Mouse (Mus musculus) forebrain, postnatal 0 days (tissue): ENCODE data around the gene Ppara. TPM values are rescaled to one million over a fixed set of nuclear protein-coding genes. Genes with fewer than 3 reads are reported as not detected.

Experiments used
- ATAC-seq: fragments of 200-750 bp; cut with Nextera tagmentation; 2 replicates; pipeline ENCODE4 v1.8.0; 2017; ENCODE audit warnings: mild to moderate bottlenecking, moderate library complexity
- DNase-seq: peaks from one replicate; pipeline ENCODE4 v3.0.0-alpha.2; 2015
- H3K27ac ChIP-seq: fragments of 300-500 bp; sonication (generic); 2 replicates; pipeline ENCODE4 v1.5.1; 2014; ENCODE audit warnings: low read depth, mild to moderate bottlenecking, antibody characterized with exemption, low read length, moderate library complexity, mixed read lengths
- H3K27me3 ChIP-seq: fragments of 300-500 bp; sonication (generic); 2 replicates; pipeline ENCODE4 v1.6.1; 2014; ENCODE audit warnings: mild to moderate bottlenecking, low read length, mixed read lengths; ENCODE audit not compliant: insufficient read depth
- H3K36me3 ChIP-seq: fragments of 300-500 bp; sonication (generic); 2 replicates; pipeline ENCODE4 v1.6.1; 2014; ENCODE audit warnings: mild to moderate bottlenecking, moderate library complexity; ENCODE audit not compliant: insufficient read depth
- H3K4me1 ChIP-seq: fragments of 300-500 bp; sonication (generic); 2 replicates; pipeline ENCODE4 v1.6.1; 2014; ENCODE audit warnings: antibody characterized with exemption; ENCODE audit not compliant: insufficient read depth
- H3K4me2 ChIP-seq: fragments of 300-500 bp; sonication (generic); 2 replicates; pipeline ENCODE4 v1.6.1; 2014; ENCODE audit warnings: low read depth, mild to moderate bottlenecking, moderate library complexity
- H3K4me3 ChIP-seq: fragments of 300-500 bp; sonication (generic); 2 replicates; pipeline ENCODE4 v1.5.1; 2014; ENCODE audit warnings: low read depth, low read length, mixed read lengths
- H3K9ac ChIP-seq: fragments of 300-500 bp; sonication (generic); 2 replicates; pipeline ENCODE4 v1.6.1; 2014; ENCODE audit warnings: mild to moderate bottlenecking
- H3K9me3 ChIP-seq: fragments of 300-500 bp; sonication (generic); 2 replicates; pipeline ENCODE4 v1.6.1; 2016; ENCODE audit warnings: low read length
- CTCF ChIP-seq: sonication (generic); IDR thresholded peaks from 2 replicates; pipeline ENCODE4 v1.5.1; 2016; ENCODE audit warnings: antibody characterized with exemption, control low read depth, low read depth
- WGBS: fragments of 180-500 bp; shearing (Covaris S2); extraction: QIAGEN DNeasy Blood & Tissue Kit; methylation state at CpG from one replicate; pipeline ENCODE4 v1.1.7; 2014; 5-methylcytosine and 5-hydroxymethylcytosine counted together
- polyA plus RNA-seq: library from polyadenylated mRNA; unstranded; fragments of >200 nt; fragmentation: Nextera tagmentation; extraction: Ambion mirVana; gene quantifications from 2 replicates; pipeline ENCODE4 v1.2.1, GENCODE M21; 2015
- total RNA-seq: library from RNA; depleted of rRNA; stranded (reverse); fragments of >200 nt; gene quantifications from 2 replicates; pipeline ENCODE4 v1.2.3, GENCODE M21; 2014

Gene Ppara
- total and polyA plus RNA-seq, 2 experiments from 2014 or later, result 1.7 to 2.0 TPM

DNA sequence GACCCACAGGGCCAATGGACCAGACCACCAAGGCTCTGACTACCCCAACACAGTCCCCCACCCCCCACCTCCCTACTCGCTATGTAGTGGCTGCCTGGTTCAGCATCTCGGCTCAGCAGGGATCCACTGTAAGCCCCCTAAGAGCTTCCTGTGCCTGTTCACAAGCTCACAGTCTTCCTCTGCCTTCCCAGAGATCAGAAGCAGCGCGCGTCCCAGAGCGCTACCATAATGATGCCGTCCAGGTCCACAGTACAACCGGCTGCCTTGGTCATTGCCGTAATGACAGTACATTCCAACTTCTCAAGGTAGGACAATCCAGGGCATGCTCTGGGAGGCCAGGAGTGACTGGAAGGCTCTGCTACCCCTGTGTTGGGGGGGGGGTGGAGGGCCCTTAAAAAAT lies 34.1 kb upstream of the Ppara start:
- DNase-seq, result peak; percentile 8
- TF ChIP-seq CTCF, result no peak
- H3K27me3 ChIP-seq, result no peaks in the 10 kb centered on the region
- H3K4me2 ChIP-seq, result no peak overlapping the region
- 70% methylated on average over 9 of the region's 9 CpGs for WGBS
- peaks cover 89% of the 10 kb centered on the region for H3K36me3 ChIP-seq
- no peaks in the 10 kb centered on the region for H3K9me3 ChIP-seq
- no peak for ATAC-seq
- no peak overlapping the region for H3K9ac ChIP-seq
- peak overlapping the region; percentile 64 for H3K27ac ChIP-seq
- no peak overlapping the region for H3K4me3 ChIP-seq
- no peaks in the 10 kb centered on the region for H3K4me1 ChIP-seq

DNA sequence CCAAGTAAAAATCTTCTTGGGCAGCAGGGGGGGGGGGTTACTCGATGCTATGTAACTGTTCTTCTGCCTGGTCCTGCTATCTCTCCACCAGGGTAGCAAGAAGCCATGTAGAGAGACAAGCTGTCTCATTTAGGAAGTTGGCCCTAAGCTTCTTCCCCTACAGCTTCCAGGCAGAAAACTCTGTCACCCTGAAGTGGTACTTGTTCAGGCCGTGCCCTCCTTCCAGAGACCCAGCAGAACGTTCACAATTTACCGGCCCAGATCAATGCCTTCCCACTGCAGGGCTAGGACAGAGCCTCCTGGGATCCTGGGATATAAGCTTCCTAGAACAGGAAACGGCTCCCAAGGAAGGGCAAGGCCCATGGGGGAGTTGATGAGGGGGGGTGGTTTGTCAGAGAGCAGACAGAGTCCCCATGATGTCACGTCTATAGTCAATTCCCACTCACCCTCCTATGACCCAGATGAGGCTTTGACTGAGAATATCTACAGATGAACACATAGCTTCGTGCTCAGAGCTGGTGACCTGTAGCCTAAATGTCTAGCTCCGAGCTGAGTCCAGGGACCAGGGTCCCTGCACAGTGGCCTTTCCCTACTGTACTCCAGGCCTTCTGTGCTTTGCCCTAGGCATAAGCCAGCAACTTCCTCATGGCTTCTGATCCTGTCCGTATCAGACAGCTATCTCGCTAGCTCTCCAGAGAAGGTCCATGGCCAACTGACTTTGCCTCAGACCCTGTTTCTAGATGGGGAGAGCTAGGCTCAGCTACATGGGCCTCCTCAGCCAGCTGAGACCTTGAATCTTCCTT lies 33.5 kb upstream of the Ppara start:
- ATAC-seq (no peak), DNase-seq (no peak)
- TF ChIP-seq CTCF, result no peak
- peak overlapping the region; percentile 59 for H3K27ac ChIP-seq
- peaks cover 89% of the 10 kb centered on the region for H3K36me3 ChIP-seq
- H3K4me2 ChIP-seq, result no peak overlapping the region
- H3K9me3 ChIP-seq, result no peaks in the 10 kb centered on the region
- H3K4me3 ChIP-seq, result no peak overlapping the region
- 79% methylated on average over 10 of the region's 10 CpGs for WGBS
- no peaks in the 10 kb centered on the region for H3K27me3 ChIP-seq
- H3K4me1 ChIP-seq, result no peaks in the 10 kb centered on the region
- no peak overlapping the region for H3K9ac ChIP-seq

DNA sequence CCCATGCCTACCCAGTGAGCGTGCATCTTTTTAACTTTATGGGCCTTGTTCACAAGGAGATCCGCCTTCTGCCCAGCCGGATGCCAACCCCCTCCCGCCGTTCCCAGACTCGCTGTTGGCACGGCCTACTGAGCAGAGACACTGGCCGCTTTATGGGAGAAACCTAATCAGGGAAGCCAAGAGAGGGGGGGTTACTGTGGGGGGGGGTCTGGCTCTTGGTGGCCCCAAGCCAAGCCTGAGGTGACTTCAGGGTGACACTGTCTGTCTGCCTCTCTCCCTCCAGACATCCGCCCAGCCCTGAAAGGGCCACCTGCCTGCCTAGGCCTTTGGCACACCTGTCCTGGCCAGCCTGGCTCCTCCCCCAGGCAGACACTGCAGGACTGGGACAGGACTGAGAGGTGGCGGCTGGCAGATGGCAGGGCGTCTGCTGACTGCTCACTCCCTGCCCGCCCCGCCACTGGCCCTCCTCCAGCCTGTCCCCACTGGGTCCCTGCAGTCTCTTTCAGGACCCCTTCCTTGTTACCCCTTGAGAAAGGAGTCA lies 32.3 kb upstream of the Ppara start:
- ATAC-seq (peak; percentile 62), DNase-seq (peak; percentile 74)
- Histone ChIP-seq H3K4me1 (no peaks in the 10 kb centered on the region), H3K27me3 (no peaks in the 10 kb centered on the region), H3K4me2 (no peak overlapping the region), H3K27ac (peak overlapping the region; percentile 67), H3K36me3 (peaks cover 89% of the 10 kb centered on the region), H3K9ac (no peak overlapping the region), H3K4me3 (no peak overlapping the region), H3K9me3 (no peaks in the 10 kb centered on the region)
- WGBS, result 27% methylated on average over 11 of the region's 13 CpGs
- TF ChIP-seq CTCF, result no peak

DNA sequence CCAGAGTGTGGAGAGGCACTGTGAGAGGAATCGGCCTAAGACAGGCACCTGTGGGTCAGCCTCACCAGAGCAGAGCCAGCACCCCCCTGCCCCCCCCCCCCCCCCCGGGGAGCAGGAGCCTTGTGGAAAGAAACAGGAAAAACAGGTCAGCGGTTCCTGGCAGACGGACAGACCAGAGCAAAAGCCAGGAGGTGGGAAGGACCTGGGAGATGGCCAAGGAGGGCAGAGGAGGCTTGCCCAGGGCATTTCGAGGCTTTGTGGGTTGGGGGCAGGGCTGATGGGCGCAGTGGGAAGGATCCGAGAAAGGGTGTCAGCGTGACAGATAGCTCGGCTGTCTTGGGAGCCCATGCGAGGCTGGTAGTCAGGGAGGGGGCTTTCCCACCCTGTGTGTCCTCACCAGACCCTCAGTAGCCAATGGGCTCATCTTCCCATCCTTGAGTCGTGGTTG lies 31.6 kb upstream of the Ppara start:
- Histone ChIP-seq H3K9me3 (no peaks in the 10 kb centered on the region), H3K4me1 (no peaks in the 10 kb centered on the region), H3K36me3 (peaks cover 84% of the 10 kb centered on the region), H3K4me2 (no peak overlapping the region), H3K27ac (peak overlapping the region; percentile 67), H3K9ac (peak overlapping the region; percentile 6; the same call in 1 of the 2 replicates), H3K4me3 (no peak overlapping the region), H3K27me3 (no peaks in the 10 kb centered on the region)
- 0 out of 2 replicates have a peak, but pooled peaks have one; percentile 6 for ATAC-seq
- 52% methylated on average over 10 of the region's 11 CpGs for WGBS
- peak; percentile 40 for DNase-seq
- TF ChIP-seq CTCF, result no peak

DNA sequence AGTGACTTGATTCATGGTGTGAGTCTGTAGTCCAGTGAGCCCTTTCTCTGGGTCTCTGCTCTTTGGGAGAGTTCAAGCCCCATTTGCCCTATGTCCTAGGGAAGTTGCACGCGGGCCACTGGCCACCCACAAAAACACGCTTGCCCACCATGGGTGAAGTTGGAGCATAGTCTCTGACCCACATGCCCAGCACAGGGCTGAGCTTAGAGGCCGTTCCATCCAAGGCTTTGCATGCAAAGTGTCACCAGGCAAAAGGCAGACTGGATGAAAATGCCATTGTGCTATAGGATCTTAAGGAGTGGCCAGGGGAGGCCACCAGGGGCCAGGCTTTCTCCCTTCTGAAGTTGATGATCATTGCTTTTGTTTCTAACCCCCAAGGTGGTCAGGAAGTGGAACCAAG lies 30.9 kb upstream of the Ppara start:
- peak overlapping the region; percentile 40; the same call in 1 of the 2 replicates for H3K27ac ChIP-seq
- no peak overlapping the region for H3K9ac ChIP-seq
- H3K36me3 ChIP-seq, result peaks cover 78% of the 10 kb centered on the region
- no peak for DNase-seq
- no peak for ATAC-seq
- no peaks in the 10 kb centered on the region for H3K4me1 ChIP-seq
- no peak for TF ChIP-seq CTCF
- 97% methylated on average over 4 of the region's 4 CpGs for WGBS
- H3K4me2 ChIP-seq, result no peak overlapping the region
- no peaks in the 10 kb centered on the region for H3K27me3 ChIP-seq
- H3K9me3 ChIP-seq, result no peaks in the 10 kb centered on the region
- H3K4me3 ChIP-seq, result no peak overlapping the region

DNA sequence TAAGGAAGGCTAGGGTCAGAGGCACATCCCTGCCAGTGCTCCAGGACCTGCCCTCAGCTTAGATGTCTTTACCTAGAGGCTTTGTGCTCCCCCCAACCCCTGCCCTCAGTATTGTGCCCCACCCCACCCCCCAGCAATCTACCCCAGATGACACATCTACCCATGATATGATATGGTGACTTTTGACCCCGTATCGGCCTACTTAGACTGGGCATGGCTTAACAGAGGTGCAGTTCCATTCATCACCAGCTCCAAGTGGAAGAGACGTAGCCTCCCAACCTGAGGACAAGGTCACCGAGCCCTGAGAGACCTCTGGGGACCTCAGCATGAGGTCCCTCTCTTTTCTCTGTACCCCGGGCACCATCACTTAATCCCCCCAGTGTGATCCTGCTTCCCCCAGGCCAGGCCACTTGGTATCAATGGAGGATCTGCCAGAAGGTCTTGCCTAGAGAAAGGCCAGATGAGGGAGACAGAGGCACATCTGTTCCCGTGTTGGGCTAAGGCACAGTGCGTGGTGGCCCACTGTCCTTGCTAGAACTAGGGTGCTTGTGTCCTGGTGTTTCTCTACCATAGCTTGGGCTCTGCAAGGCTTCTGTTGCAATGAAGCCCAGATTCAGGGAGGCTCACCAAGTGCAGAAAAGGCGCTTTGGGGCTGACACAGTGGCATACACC lies 30.3 kb upstream of the Ppara start:
- no peak for TF ChIP-seq CTCF
- no peak overlapping the region for H3K9ac ChIP-seq
- no peak overlapping the region for H3K4me2 ChIP-seq
- no peaks in the 10 kb centered on the region for H3K27me3 ChIP-seq
- no peaks in the 10 kb centered on the region for H3K4me1 ChIP-seq
- H3K36me3 ChIP-seq, result peaks cover 72% of the 10 kb centered on the region
- H3K9me3 ChIP-seq, result no peaks in the 10 kb centered on the region
- 0 out of 2 replicates have a peak overlapping the region, but pooled peaks have one; percentile 40 for H3K27ac ChIP-seq
- WGBS, result 87% methylated on average over 8 of the region's 8 CpGs
- H3K4me3 ChIP-seq, result no peak overlapping the region
- DNase-seq, result no peak
- no peak for ATAC-seq
